8 mouse cellular contexts compared by ENCODE assay signal in the genomic region with DNA sequence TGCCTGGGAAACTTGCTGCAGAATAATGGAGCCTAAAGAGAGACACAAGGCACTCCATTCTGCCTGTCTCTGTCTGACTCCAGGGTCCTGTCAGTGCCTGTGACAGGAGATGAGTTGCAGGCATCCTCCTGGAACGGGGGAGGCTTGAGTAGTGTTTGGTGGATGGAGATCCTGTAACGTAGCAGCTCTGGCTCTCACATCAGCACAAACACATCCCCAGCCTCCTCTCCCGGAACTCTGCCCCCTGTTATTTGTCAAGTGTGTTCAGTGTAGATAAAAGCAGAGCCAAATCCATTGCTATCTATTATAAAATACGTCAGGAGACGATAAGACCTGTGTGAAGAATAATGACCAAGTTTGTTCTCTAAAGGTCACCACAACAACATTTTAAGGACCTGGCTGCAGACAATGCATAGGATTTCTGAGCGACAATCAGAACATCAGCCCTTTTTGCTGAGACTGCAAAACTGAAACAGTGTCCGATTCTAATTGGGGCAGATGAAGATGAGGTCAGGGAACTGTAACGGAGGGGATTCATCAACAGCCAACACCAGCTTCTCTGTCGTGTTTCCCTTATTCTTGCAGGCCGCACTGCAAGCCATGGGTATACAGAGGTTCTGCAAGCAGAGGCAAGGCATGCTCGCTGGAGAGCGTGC. TPM values are rescaled to one million over a fixed set of nuclear protein-coding genes. Genes with fewer than 3 reads are reported as not detected.
DNase-seq lines count a peak whose midpoint lies in the region; ATAC-seq and TF ChIP-seq lines count a peak whose summit lies in the region.

No protein-coding gene starts in this region.

- no peak overlapping the region for H3K4me3 ChIP-seq in forebrain, embryonic 10.5 days
- H3K4me3 ChIP-seq in forebrain, embryonic 15.5 days: no peak overlapping the region
- H3K4me3 ChIP-seq in testis, adult 2 months (ENCODE audit: control insufficient read depth, low read depth, low read length): no peak overlapping the region
- no peak overlapping the region for H3K4me3 ChIP-seq in liver, embryonic 11.5 days (ENCODE audit: low read depth, low read length)

- 0 out of 2 replicates have a peak overlapping the region, but pooled peaks have one; percentile 11 for H3K27ac ChIP-seq in forebrain, embryonic 10.5 days
- no peak overlapping the region; the same call in 1 of the 2 replicates for H3K27ac ChIP-seq in forebrain, embryonic 15.5 days (replicated peaks)
- peak overlapping the region; percentile 71 for H3K27ac ChIP-seq in testis, adult 2 months (ENCODE audit: control insufficient read depth, insufficient read depth, low read depth, low read length)
- peak overlapping the region; percentile 56 for H3K27ac ChIP-seq in liver, embryonic 11.5 days (ENCODE audit: low read depth, low read length)

- H3K27me3 ChIP-seq in forebrain, embryonic 10.5 days (ENCODE audit: poor library complexity, severe bottlenecking): no peaks in the 10 kb centered on the region
- no peaks in the 10 kb centered on the region for H3K27me3 ChIP-seq in forebrain, embryonic 15.5 days
- H3K27me3 ChIP-seq in testis, adult 2 months (ENCODE audit: control insufficient read depth, insufficient read depth, low read length): no peaks in the 10 kb centered on the region
- no peaks in the 10 kb centered on the region for H3K27me3 ChIP-seq in liver, embryonic 11.5 days (replicated peaks; ENCODE audit: control insufficient read depth, insufficient read depth, low read length)

- TF ChIP-seq POLR2A in testis, adult 2 months (IDR thresholded peaks at IDR 0.05; ENCODE audit: control insufficient read depth, low read depth, low read length): no peak

- no peak for TF ChIP-seq CTCF in testis, adult 2 months (IDR thresholded peaks at IDR 0.05; ENCODE audit: control insufficient read depth, insufficient read depth, insufficient replicate concordance, low read depth, low read length)

- H3K9me3 ChIP-seq in forebrain, embryonic 10.5 days: no peaks in the 10 kb centered on the region
- H3K9me3 ChIP-seq in forebrain, embryonic 15.5 days: no peaks in the 10 kb centered on the region
- H3K9me3 ChIP-seq in liver, embryonic 11.5 days (ENCODE audit: control insufficient read depth, low read length): no peaks in the 10 kb centered on the region

- 87% methylated on average over 12 of the region's 12 CpGs for WGBS in forebrain, embryonic 10.5 days
- 67% methylated on average over 12 of the region's 12 CpGs for WGBS in forebrain, embryonic 15.5 days
- WGBS in liver, embryonic 11.5 days: 40% methylated on average over 12 of the region's 12 CpGs

- peaks cover 60% of the 10 kb centered on the region for H3K4me1 ChIP-seq in forebrain, embryonic 10.5 days
- peaks cover 38% of the 10 kb centered on the region for H3K4me1 ChIP-seq in forebrain, embryonic 15.5 days
- no peaks in the 10 kb centered on the region; the same call in 1 of the 2 replicates for H3K4me1 ChIP-seq in testis, adult 2 months (ENCODE audit: control insufficient read depth, insufficient read depth, low read length)
- peaks cover 21% of the 10 kb centered on the region for H3K4me1 ChIP-seq in liver, embryonic 11.5 days (replicated peaks; ENCODE audit: control insufficient read depth, insufficient read depth, low read length)

- no peak for ATAC-seq in forebrain, embryonic 15.5 days (replicated peaks)
- ATAC-seq in liver, embryonic 11.5 days (replicated peaks; ENCODE audit: low FRiP score): peak; percentile 38; the same call in 1 of the 2 replicates

- peaks cover 6% of the 10 kb centered on the region for H3K36me3 ChIP-seq in forebrain, embryonic 10.5 days (replicated peaks)
- H3K36me3 ChIP-seq in forebrain, embryonic 15.5 days: no peaks in the 10 kb centered on the region
- no peaks in the 10 kb centered on the region for H3K36me3 ChIP-seq in testis, adult 2 months (ENCODE audit: control insufficient read depth, insufficient read depth, low read length)
- no peaks in the 10 kb centered on the region for H3K36me3 ChIP-seq in liver, embryonic 11.5 days (ENCODE audit: control insufficient read depth, insufficient read depth, low read length)

- no peak for DNase-seq in forebrain, embryonic 10.5 days (ENCODE audit: extremely low spot score, low spot score)
- no peak for DNase-seq in testis, postnatal 10 days (ENCODE audit: low spot score)
- no peak for DNase-seq in liver, embryonic 11.5 days (ENCODE audit: low spot score)
- DNase-seq in yolk sac, embryonic 10.5 days (ENCODE audit: low spot score): peak; percentile 51
- no peak for DNase-seq in right cerebral cortex, adult 2 months (ENCODE audit: low spot score in 2 of 2)
- no peak for DNase-seq in T-cell, adult 2 months (ENCODE audit: low spot score)

- H3K4me2 ChIP-seq in forebrain, embryonic 15.5 days (replicated peaks): no peak overlapping the region
- H3K4me2 ChIP-seq in liver, embryonic 11.5 days: no peak overlapping the region; the same call in 1 of the 2 replicates

- H3K9ac ChIP-seq in forebrain, embryonic 15.5 days (replicated peaks): no peak overlapping the region
- no peak overlapping the region for H3K9ac ChIP-seq in liver, embryonic 11.5 days (ENCODE audit: low read depth, low read length)

RNA-seq across cellular contexts. Expression of a gene that starts 55.2 kb away (rescaled TPM):
- not detected in 2 replicates for polyA plus RNA-seq in forebrain, embryonic 10.5 days (2016; fragmentation: Nextera tagmentation; extraction: Ambion mirVana)
- not detected in 2 replicates for polyA plus RNA-seq in forebrain, embryonic 15.5 days (2015; fragmentation: Nextera tagmentation; extraction: Ambion mirVana)
- polyA plus RNA-seq in testis, adult 2 months (2012; rRNA removed): 248 and 262 TPM in 2 replicates
- not detected in 2 replicates for polyA plus RNA-seq in liver, embryonic 11.5 days (2014; fragmentation: Nextera tagmentation; extraction: Ambion mirVana)

Comparison
In these comparisons a context has a peak if more than half of its experiments do, and no peak if none do; other contexts are left out.
1. RNA of a gene that starts 55.2 kb away (polyA plus RNA-seq): 248 to 262 TPM in testis, adult 2 months; not detected in forebrain, embryonic 10.5 days, not detected in forebrain, embryonic 15.5 days and not detected in liver, embryonic 11.5 days; every median in the first group is over 100 times any median in the second.